Mouse (Mus musculus) CH12.LX (cell line): Measurements from ENCODE around the gene Ankrd28. TPM values are rescaled to one million over a fixed set of nuclear protein-coding genes. Genes with fewer than 3 reads are reported as not detected.

ENCODE experiments used
- DNase-seq: peaks from one replicate; pipeline ENCODE4 v3.0.0-alpha.2; 2013; ENCODE audit errors: extremely low read depth
- H3K27ac ChIP-seq: 2 replicates; pipeline ENCODE4 v1.5.1; 2012; ENCODE audit warnings: low read depth, mild to moderate bottlenecking, control low read depth, moderate library complexity; ENCODE audit not compliant: insufficient read depth
- H3K27me3 ChIP-seq: replicated peaks from 2 replicates; pipeline ENCODE3; 2012; ENCODE audit warnings: inconsistent platforms
- H3K36me3 ChIP-seq, 2 experiments: replicated peaks in 1 of 2; 2 replicates each; pipeline versions ENCODE3 to v1.6.1; 2012; ENCODE audit warnings: inconsistent platforms in 1 of 2, low read length in 1 of 2, mild to moderate bottlenecking in 1 of 2, mixed read lengths in 1 of 2, moderate library complexity in 1 of 2; ENCODE audit not compliant: control insufficient read depth in 1 of 2, insufficient read depth in 1 of 2
- H3K4me1 ChIP-seq, 2 experiments: 2 replicates each; pipeline ENCODE4 v1.6.1; 2012; ENCODE audit warnings: inconsistent platforms in 1 of 2, moderate library complexity in 1 of 2; ENCODE audit not compliant: insufficient read depth in 2 of 2, control insufficient read depth in 1 of 2
- H3K4me2 ChIP-seq: 2 replicates; pipeline ENCODE4 v1.6.1; 2012; ENCODE audit warnings: low read depth, mild to moderate bottlenecking, control low read depth; ENCODE audit not compliant: poor library complexity, insufficient read depth, severe bottlenecking
- H3K4me3 ChIP-seq, 3 experiments: fragments of 150-350 bp in 1 of 3; sonication (generic) in 1 of 3; replicated peaks in 1 of 3; 2 replicates each; pipeline versions ENCODE3 to v1.5.1; 2011 to 2012; ENCODE audit warnings: low read depth in 2 of 3, low read length in 2 of 3, mild to moderate bottlenecking in 2 of 3, moderate library complexity in 2 of 3, control low read depth in 1 of 3, improper control_type of control experiment in 1 of 3, inconsistent platforms in 1 of 3, mixed read lengths in 1 of 3; ENCODE audit not compliant: poor library complexity in 1 of 3
- H3K79me2 ChIP-seq: replicated peaks from 2 replicates; pipeline ENCODE4 v1.6.1; 2012; ENCODE audit warnings: mild to moderate bottlenecking, moderate library complexity; ENCODE audit not compliant: control insufficient read depth, poor library complexity, insufficient read depth, severe bottlenecking; ENCODE audit errors: extremely low read depth
- H3K9ac ChIP-seq: 2 replicates; pipeline ENCODE4 v1.6.1; 2012; ENCODE audit warnings: low read depth, mild to moderate bottlenecking, control low read depth, moderate library complexity; ENCODE audit not compliant: insufficient read depth
- H3K9me3 ChIP-seq: replicated peaks from 2 replicates; pipeline ENCODE3; 2012; ENCODE audit warnings: low read length, inconsistent platforms, mixed read lengths
- CHD1 ChIP-seq: IDR thresholded peaks from 2 replicates; pipeline ENCODE4 v1.6.1; 2012; ENCODE audit warnings: low read depth, low read length, improper control_type of control experiment, inconsistent platforms
- CHD2 ChIP-seq: IDR thresholded peaks from 2 replicates; pipeline ENCODE4 v1.6.1; 2011; ENCODE audit warnings: low read length, improper control_type of control experiment
- CTCF ChIP-seq, 2 experiments: IDR thresholded peaks in 1 of 2; conservative IDR thresholded peaks in 1 of 2; 2 replicates each; pipeline ENCODE4 v1.5.1; 2011 to 2012; ENCODE audit warnings: low read depth in 2 of 2, low read length in 2 of 2, improper control_type of control experiment in 1 of 2, inconsistent platforms in 1 of 2, mild to moderate bottlenecking in 1 of 2, moderate library complexity in 1 of 2
- E2F4 ChIP-seq: IDR thresholded peaks from 2 replicates; pipeline ENCODE4 v1.6.1; 2011; ENCODE audit warnings: low read depth, low read length, improper control_type of control experiment; ENCODE audit not compliant: insufficient replicate concordance
- EP300 ChIP-seq: IDR thresholded peaks from 2 replicates; pipeline ENCODE4 v1.6.1; 2011; ENCODE audit warnings: low read length, improper control_type of control experiment
- JUN ChIP-seq: IDR thresholded peaks from 2 replicates; pipeline ENCODE4 v1.6.1; 2011; ENCODE audit warnings: low read depth, mild to moderate bottlenecking, low read length, improper control_type of control experiment, moderate library complexity; ENCODE audit not compliant: insufficient read depth
- JUND ChIP-seq: conservative IDR thresholded peaks from 2 replicates; pipeline ENCODE4 v1.6.1; 2011; ENCODE audit warnings: low read depth, low read length, improper control_type of control experiment
- MAFK ChIP-seq: IDR thresholded peaks from 2 replicates; pipeline ENCODE4 v1.6.1; 2011; ENCODE audit warnings: low read length, improper control_type of control experiment; ENCODE audit not compliant: insufficient replicate concordance
- MAZ ChIP-seq: IDR thresholded peaks from 2 replicates; pipeline ENCODE4 v1.6.1; 2012; ENCODE audit warnings: low read depth, mild to moderate bottlenecking, inconsistent platforms, low read length, improper control_type of control experiment, moderate library complexity
- NELFE ChIP-seq: IDR thresholded peaks from 2 replicates; pipeline ENCODE4 v1.6.1; 2011; ENCODE audit warnings: low read depth, low read length, improper control_type of control experiment
- NRF1 ChIP-seq: IDR thresholded peaks from 2 replicates; pipeline ENCODE4 v1.6.1; 2014; ENCODE audit warnings: low read depth, mild to moderate bottlenecking, inconsistent platforms, low read length, improper control_type of control experiment, moderate library complexity
- PAX5 ChIP-seq: IDR thresholded peaks from 2 replicates; pipeline ENCODE4 v1.6.1; 2012; ENCODE audit warnings: low read length, inconsistent platforms, mixed read lengths
- POLR2A ChIP-seq: IDR thresholded peaks from 2 replicates; pipeline ENCODE4 v1.6.1; 2011; ENCODE audit warnings: low read depth, mild to moderate bottlenecking, improper control_type of control experiment, low read length
- POLR2AphosphoS2 ChIP-seq: IDR thresholded peaks from 2 replicates; pipeline ENCODE4 v1.6.1; 2011; ENCODE audit warnings: low read depth, low read length, improper control_type of control experiment
- RCOR1 ChIP-seq: conservative IDR thresholded peaks from 2 replicates; pipeline ENCODE4 v1.6.1; 2012; ENCODE audit warnings: low read depth, mild to moderate bottlenecking, inconsistent platforms, low read length, improper control_type of control experiment
- TBP ChIP-seq: conservative IDR thresholded peaks from 2 replicates; pipeline ENCODE4 v1.6.1; 2011; ENCODE audit warnings: low read depth, low read length, improper control_type of control experiment
- TCF12 ChIP-seq: IDR thresholded peaks from 2 replicates; pipeline ENCODE4 v1.6.1; 2014; ENCODE audit warnings: low read depth, mild to moderate bottlenecking, inconsistent platforms, low read length, improper control_type of control experiment
- UBTF ChIP-seq: IDR thresholded peaks from 2 replicates; pipeline ENCODE4 v1.6.1; 2012; ENCODE audit warnings: low read depth, mild to moderate bottlenecking, inconsistent platforms, low read length, improper control_type of control experiment, moderate library complexity
- ZNF384 ChIP-seq: IDR thresholded peaks from 2 replicates; pipeline ENCODE4 v1.6.1; 2012; ENCODE audit warnings: low read depth, low read length, improper control_type of control experiment, inconsistent platforms
- dilution Hi-C: fragments of 300-500 bp; cut with MboI; formaldehyde crosslinking; loops from 2 replicates; pipeline ENCODE4 v1.14.3; 2020; ENCODE audit warnings: low sequenced_read_pairs; ENCODE audit not compliant: extremely low pct_unique_long_range_greater_than_20kb, extremely low pct_ligation_motif_present
- in situ Hi-C: fragments of 300-500 bp; cut with MboI; formaldehyde crosslinking; loops from 3 replicates; pipeline ENCODE4 v1.14.3; 2019; ENCODE audit warnings: low sequenced_read_pairs, low pct_ligation_motif_present, low pct_unique_long_range_greater_than_20kb, mixed read lengths
- polyA plus RNA-seq: library from polyadenylated mRNA; unstranded; fragments of >175 nt; gene quantifications from 2 replicates; pipeline ENCODE4 v1.2.1, GENCODE M21; 2012; ENCODE audit warnings: low read depth; ENCODE audit not compliant: insufficient read length
- total RNA-seq, 2 experiments: library from RNA; depleted of rRNA; stranded (reverse); fragments of 300-350 nt in 1 of 2; fragments of >200 nt in 1 of 2; gene quantifications; 2 replicates each; pipeline ENCODE4 v1.2.3; 2012 to 2014

Gene Ankrd28
- total and polyA plus RNA-seq, 3 experiments, result 7.3 to 15.0 (median 14.9) TPM

GRCm38 (mm10) chr14:31666931-31667705 is 163.3 kb downstream of the Ankrd28 start:
- in situ Hi-C loops (no loop called here), dilution Hi-C loops (no loop called here)
- Histone ChIP-seq H3K4me2 (no peak overlapping the region), H3K27me3 (no peaks in the 10 kb centered on the region), H3K79me2 (no peaks in the 10 kb centered on the region), H3K27ac (no peak overlapping the region), H3K4me3 (no peak overlapping the region), H3K9me3 (peaks cover 8% of the 10 kb centered on the region), H3K9ac (no peak overlapping the region), H3K4me1 (peaks cover 40 to 82% of the 10 kb centered on the region in 2 experiments), H3K36me3 (peaks cover 10 to 31% of the 10 kb centered on the region in 2 experiments)
- TF ChIP-seq JUN (no peak), RCOR1 (no peak), PAX5 (no peak), MAFK (no peak), CTCF (conservative IDR thresholded peaks at IDR 0.05 in 1 of 2, IDR thresholded peaks at IDR 0.05 in 1 of 2; ENCODE audit: low read depth in 2 of 2, low read length in 2 of 2) (no peak), CHD1 (no peak), POLR2A (no peak), POLR2AphosphoS2 (no peak)
- no peak for DNase-seq

DNA sequence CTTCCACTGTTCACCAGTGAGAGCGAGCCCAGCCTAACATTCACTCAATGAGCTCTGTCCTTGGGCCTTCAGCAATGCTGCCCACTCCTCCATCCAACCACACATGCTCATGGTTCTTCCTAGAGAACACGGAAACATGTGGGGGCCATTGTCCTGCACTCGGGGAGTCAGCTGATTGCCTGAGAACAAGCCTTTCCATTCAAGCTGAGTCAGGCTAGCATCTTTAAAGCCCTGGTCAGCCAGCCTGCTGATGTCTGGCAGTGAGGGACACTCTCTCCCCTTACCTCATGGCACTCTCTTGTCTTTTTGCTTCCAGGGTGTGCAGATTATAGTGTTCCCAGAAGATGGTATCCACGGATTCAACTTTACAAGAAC is 164.9 kb downstream of the Ankrd28 start:
- Histone ChIP-seq H3K9ac (no peak overlapping the region), H3K27ac (0 out of 2 replicates have a peak overlapping the region, but pooled peaks have one; percentile 48), H3K79me2 (no peaks in the 10 kb centered on the region), H3K4me2 (no peak overlapping the region), H3K4me3 (no peak overlapping the region), H3K9me3 (peaks cover 8% of the 10 kb centered on the region), H3K4me1 (peaks cover 40 to 86% of the 10 kb centered on the region in 2 experiments), H3K36me3 (peaks cover 10 to 32% of the 10 kb centered on the region in 2 experiments), H3K27me3 (no peaks in the 10 kb centered on the region)
- TF ChIP-seq NRF1 (no peak), E2F4 (no peak), RCOR1 (no peak), JUND (no peak), UBTF (no peak), MAFK (no peak), TCF12 (no peak), PAX5 (no peak), TBP (no peak), CTCF (conservative IDR thresholded peaks at IDR 0.05 in 1 of 2, IDR thresholded peaks at IDR 0.05 in 1 of 2; ENCODE audit: low read depth in 2 of 2, low read length in 2 of 2) (no peak), CHD2 (no peak), NELFE (no peak), ZNF384 (no peak), MAZ (no peak), POLR2A (no peak), EP300 (no peak), JUN (no peak), CHD1 (no peak)
- DNase-seq, result no peak
- dilution Hi-C loops (no loop called here), in situ Hi-C loops (no loop called here)
